Mouse (Mus musculus) G1E (cell line): Measurements from ENCODE around the gene Nudt17. TPM values are rescaled to one million over a fixed set of nuclear protein-coding genes. Genes with fewer than 3 reads are reported as not detected.

Source experiments
- ATAC-seq: 2 replicates; pipeline ENCODE4 v1.8.0; 2016; ENCODE audit warnings: mild to moderate bottlenecking; ENCODE audit not compliant: insufficient number of reproducible peaks, poor library complexity, low FRiP score, severe bottlenecking; ENCODE audit errors: extremely low read depth
- DNase-seq: peaks from one replicate; pipeline ENCODE4 v3.0.0; 2012; ENCODE audit warnings: low spot score
- H3K27me3 ChIP-seq: 2 replicates; pipeline ENCODE4 v1.6.1; 2012; ENCODE audit warnings: mild to moderate bottlenecking, low read length, inconsistent platforms; ENCODE audit not compliant: insufficient read depth
- H3K36me3 ChIP-seq: replicated peaks from 2 replicates; pipeline ENCODE3; 2012; ENCODE audit warnings: mild to moderate bottlenecking, inconsistent platforms
- H3K4me1 ChIP-seq: 2 replicates; pipeline ENCODE4 v1.6.1; 2012; ENCODE audit warnings: low read depth, low read length, inconsistent platforms, mixed read lengths; ENCODE audit not compliant: insufficient read depth
- H3K4me3 ChIP-seq: 2 replicates; pipeline ENCODE4 v1.5.1; 2012; ENCODE audit warnings: low read depth, mild to moderate bottlenecking, inconsistent platforms, low read length, moderate library complexity, mixed read lengths
- H3K9me3 ChIP-seq: replicated peaks from 2 replicates; pipeline ENCODE4 v1.6.1; 2012; ENCODE audit warnings: inconsistent platforms
- CTCF ChIP-seq: IDR thresholded peaks from 2 replicates; pipeline ENCODE4 v1.5.1; 2012; ENCODE audit warnings: low read depth, low read length, inconsistent platforms, mixed read lengths
- GATA1 ChIP-seq: IDR thresholded peaks from 2 replicates; pipeline ENCODE4 v1.6.1; 2012; ENCODE audit warnings: borderline replicate concordance, low read length, inconsistent platforms, mixed read lengths
- GATA2 ChIP-seq: IDR thresholded peaks from 2 replicates; pipeline ENCODE4 v1.6.1; 2012; ENCODE audit warnings: low read depth, low read length, inconsistent platforms, borderline replicate concordance
- POLR2AphosphoS5 ChIP-seq: IDR thresholded peaks from 2 replicates; pipeline ENCODE4 v1.6.1; 2012; ENCODE audit warnings: low read depth, low read length, inconsistent platforms; ENCODE audit not compliant: insufficient replicate concordance
- TAL1 ChIP-seq: conservative IDR thresholded peaks from 2 replicates; pipeline ENCODE4 v1.6.1; 2012; ENCODE audit warnings: low read depth, low read length, inconsistent platforms, mixed read lengths
- polyA plus RNA-seq: library from polyadenylated mRNA; stranded (reverse); fragments of >175 nt; gene quantifications from 2 replicates; pipeline ENCODE4 v1.2.3, GENCODE M21; 2012
- total RNA-seq, 2 experiments: library from RNA; stranded (forward) in 1 of 2; stranded (reverse) in 1 of 2; fragments of 200-1000 nt in 1 of 2; fragments of >200 nt in 1 of 2; fragmentation: Nextera tagmentation in 1 of 2; gene quantifications; 2 replicates each; pipeline ENCODE4 v1.2.3; 2014 to 2017

The Nudt17 gene
- total and polyA plus RNA-seq, 3 experiments = 0.22 to 0.83 TPM; not detected in 1

DNA sequence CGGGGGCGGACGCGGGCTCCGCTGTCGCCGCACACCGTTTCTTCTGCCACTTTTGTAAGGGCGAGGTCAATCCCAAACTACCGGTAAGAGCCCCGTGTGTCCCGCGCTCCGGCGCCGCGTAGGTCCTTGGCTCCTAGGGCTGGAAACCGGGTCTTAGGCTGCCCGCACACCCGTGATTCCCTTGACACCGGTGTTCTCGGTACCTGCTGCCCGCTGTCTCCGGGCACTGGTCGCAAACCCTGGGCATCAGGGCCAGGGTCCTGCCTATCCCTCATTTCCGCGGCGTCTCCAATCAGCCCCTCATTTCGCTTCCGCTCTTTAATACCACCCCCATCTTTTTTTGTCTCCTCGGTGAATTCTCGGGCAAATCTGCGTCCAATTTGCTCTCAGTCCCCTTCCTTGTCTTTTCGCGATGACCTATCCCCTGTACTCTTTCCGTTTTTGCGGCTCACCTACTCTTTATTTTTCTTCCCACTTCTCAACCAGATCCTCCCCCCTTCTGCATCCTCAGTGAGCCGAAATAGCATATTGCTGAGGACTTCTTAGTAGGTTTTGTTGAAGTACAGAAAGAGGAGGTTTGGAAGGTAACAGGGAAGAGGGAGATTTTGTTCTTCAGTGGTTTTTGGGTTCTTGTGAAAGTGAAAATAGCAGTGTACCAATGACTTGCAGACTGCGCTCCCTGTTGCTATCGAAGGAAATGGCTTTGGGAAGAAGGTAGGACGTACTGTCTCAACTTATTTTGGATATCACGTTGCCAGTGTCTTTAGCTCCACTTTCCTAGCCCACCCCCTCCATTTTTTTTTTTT is 19.7 kb upstream of the Nudt17 start:
- Histone ChIP-seq H3K27me3 (no peaks in the 10 kb centered on the region), H3K36me3 (peaks cover 36% of the 10 kb centered on the region), H3K4me3 (peak overlapping the region; percentile 99), H3K4me1 (peaks cover 44% of the 10 kb centered on the region), H3K9me3 (no peaks in the 10 kb centered on the region)
- ATAC-seq (no peak), DNase-seq (peak; percentile 18)
- TF ChIP-seq TAL1 (no peak), GATA2 (no peak), GATA1 (no peak), POLR2AphosphoS5 (no peak), CTCF (no peak)

DNA sequence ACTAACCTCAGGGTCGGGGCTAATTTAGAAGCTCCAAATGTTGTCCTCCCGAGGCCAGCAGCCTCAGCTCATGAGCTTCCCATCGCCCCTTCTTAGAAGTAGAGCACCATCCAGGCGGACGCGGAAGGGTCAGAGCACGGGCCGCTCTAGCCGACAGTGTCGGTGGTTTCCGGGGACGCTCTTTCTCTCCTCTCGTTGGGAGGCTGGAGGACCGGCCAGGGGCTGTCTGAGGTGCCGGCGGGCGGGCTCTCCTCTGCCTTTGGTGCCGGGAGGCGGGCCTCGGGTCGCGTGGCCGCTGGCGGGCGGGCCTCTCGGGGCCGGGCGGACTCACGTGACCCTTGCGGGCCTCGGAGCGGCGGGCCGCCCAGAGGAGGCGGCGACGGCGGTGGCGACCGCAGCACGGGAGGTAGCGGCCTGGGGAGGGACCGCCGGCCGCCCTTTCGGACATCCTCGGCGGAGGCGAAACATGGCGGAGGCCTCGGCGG is 19.0 kb upstream of the Nudt17 start, which contains the start of the genes Polr3c and Rnf115:
Gene Polr3c, minus strand, starts transcription at position 286 of the 485 bp plus-strand sequence.
Gene Rnf115, plus strand, starts transcription at position 322 of the 485 bp plus-strand sequence.
- no peaks in the 10 kb centered on the region for H3K27me3 ChIP-seq
- peak within 1 kb of the TSS; percentile 99 for H3K4me3 ChIP-seq
- no peak for TF ChIP-seq CTCF
- peaks cover 47% of the 10 kb centered on the region for H3K4me1 ChIP-seq
- H3K36me3 ChIP-seq = peaks cover 40% of the 10 kb centered on the region
- no peaks in the 10 kb centered on the region for H3K9me3 ChIP-seq
- peak; percentile 90 for DNase-seq
- peak; percentile 96 for ATAC-seq

GRCm38 (mm10) chr3:96719173-96719572 is 10.8 kb upstream of the Nudt17 start:
- Histone ChIP-seq H3K36me3 (peaks cover 91% of the 10 kb centered on the region), H3K27me3 (no peaks in the 10 kb centered on the region), H3K4me1 (peaks cover 15% of the 10 kb centered on the region; the same call in 1 of the 2 replicates), H3K9me3 (no peaks in the 10 kb centered on the region), H3K4me3 (no peak overlapping the region)
- DNase-seq = no peak
- no peak for ATAC-seq
- TF ChIP-seq POLR2AphosphoS5 (no peak), TAL1 (no peak), CTCF (no peak), GATA2 (no peak), GATA1 (no peak)

- ATAC-seq (no peak), DNase-seq (no peak)
- no peak overlapping the region for H3K4me3 ChIP-seq
- H3K4me1 ChIP-seq = 0 out of 2 replicates have a peak, but pooled peaks cover 3% of the 10 kb centered on the region
- H3K27me3 ChIP-seq = no peaks in the 10 kb centered on the region
- TF ChIP-seq GATA2 (no peak), POLR2AphosphoS5 (no peak), TAL1 (no peak), CTCF (no peak), GATA1 (no peak)
- H3K9me3 ChIP-seq = no peaks in the 10 kb centered on the region
- H3K36me3 ChIP-seq = peaks cover 91% of the 10 kb centered on the region
Measured at GRCm38 (mm10) chr3:96715854-96716253, 7.5 kb upstream of the Nudt17 start.

GRCm38 (mm10) chr3:96714286-96714685 is 5.9 kb upstream of the Nudt17 start:
- Histone ChIP-seq H3K9me3 (no peaks in the 10 kb centered on the region), H3K36me3 (peaks cover 90% of the 10 kb centered on the region), H3K4me1 (0 out of 2 replicates have a peak, but pooled peaks cover 2% of the 10 kb centered on the region), H3K27me3 (no peaks in the 10 kb centered on the region), H3K4me3 (no peak overlapping the region)
- ATAC-seq (no peak), DNase-seq (no peak)
- no peak for TF ChIP-seq GATA2
- no peak for TF ChIP-seq CTCF
- no peak for TF ChIP-seq TAL1
- no peak for TF ChIP-seq POLR2AphosphoS5

DNA sequence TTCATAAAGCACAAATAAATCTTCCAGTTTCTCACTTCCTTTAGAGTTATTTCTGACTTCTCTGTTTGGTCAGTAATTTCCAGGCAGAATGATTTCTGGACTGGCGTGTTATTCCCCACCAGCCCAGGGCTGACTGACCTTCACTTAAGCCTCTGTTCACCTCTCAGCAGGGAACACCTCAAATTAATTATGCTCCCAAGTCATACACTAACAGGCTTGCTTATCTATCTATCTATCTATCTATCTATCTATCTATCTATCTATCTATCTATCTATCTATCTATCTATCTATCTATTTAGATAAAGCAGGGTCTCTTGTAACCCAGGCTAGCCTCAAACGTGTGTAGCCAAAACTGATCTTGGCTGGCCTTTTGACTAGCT is 312 bp upstream of the Nudt17 start:
- ATAC-seq (no peak), DNase-seq (no peak)
- peaks cover 63% of the 10 kb centered on the region for H3K36me3 ChIP-seq
- H3K4me3 ChIP-seq = no peak overlapping the region; the same call in 1 of the 2 replicates
- peaks cover 15% of the 10 kb centered on the region; the same call in 1 of the 2 replicates for H3K27me3 ChIP-seq
- TF ChIP-seq GATA1 = no peak
- no peaks in the 10 kb centered on the region for H3K9me3 ChIP-seq
- H3K4me1 ChIP-seq = peaks cover 7% of the 10 kb centered on the region
